Mouse (Mus musculus): ENCODE measurements around the gene Mtmr12. TPM values are rescaled to one million over a fixed set of nuclear protein-coding genes. Genes with fewer than 3 reads are reported as not detected.

The Mtmr12 gene
- polyA plus RNA-seq, 1 experiment from 2014 or later, result 15.5 TPM

- H3K4me2 ChIP-seq (ENCODE audit: low read depth, low read length), result no peak overlapping the region
- H3K9ac ChIP-seq (ENCODE audit: low read depth, low read length), result no peak overlapping the region
- ATAC-seq (ENCODE audit: low read depth) (peak; percentile 67), DNase-seq (ENCODE audit: low spot score) (peak; percentile 81)
- H3K36me3 ChIP-seq (ENCODE audit: control insufficient read depth, insufficient read depth, low read length), result peaks cover 81% of the 10 kb centered on the region
- no peaks in the 10 kb centered on the region for H3K9me3 ChIP-seq (ENCODE audit: control insufficient read depth, low read length)
- H3K27ac ChIP-seq (replicated peaks; ENCODE audit: low read depth, low read length), result no peak overlapping the region
- 56% methylated on average over 1 of the region's 1 CpGs for WGBS
- H3K4me3 ChIP-seq (ENCODE audit: low read depth, low read length), result no peak overlapping the region
- no peaks in the 10 kb centered on the region for H3K27me3 ChIP-seq (replicated peaks; ENCODE audit: control insufficient read depth, insufficient read depth, low read length)
- no peaks in the 10 kb centered on the region for H3K4me1 ChIP-seq (ENCODE audit: control insufficient read depth, insufficient read depth, low read length)
Observed at GRCm38 (mm10) chr15:12268021-12268420, 63.2 kb downstream of the Mtmr12 start.

DNA sequence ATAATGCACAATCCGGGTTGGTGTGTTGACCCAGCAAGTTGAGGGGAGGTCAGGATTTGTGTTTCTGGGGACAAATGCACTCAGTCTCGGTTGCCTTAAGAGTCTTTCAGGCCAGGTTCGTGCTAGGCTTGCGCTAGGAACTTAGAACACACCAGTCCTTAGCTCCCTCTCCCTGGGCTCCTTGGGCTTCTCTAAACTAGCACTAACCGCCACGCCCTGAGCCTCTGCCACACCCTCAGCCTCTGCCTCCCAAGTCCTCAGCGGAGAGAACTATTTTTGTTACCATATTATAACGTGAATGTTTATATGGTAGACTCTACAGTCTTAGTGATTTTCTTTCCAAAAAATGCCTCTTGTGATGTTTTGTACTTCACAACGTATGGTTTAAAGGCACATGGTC is 66.5 kb downstream of the Mtmr12 start:
- no peak overlapping the region for H3K9ac ChIP-seq (ENCODE audit: low read depth, low read length)
- peaks cover 50% of the 10 kb centered on the region for H3K36me3 ChIP-seq (ENCODE audit: control insufficient read depth, insufficient read depth, low read length)
- H3K9me3 ChIP-seq (ENCODE audit: control insufficient read depth, low read length), result no peaks in the 10 kb centered on the region
- DNase-seq (ENCODE audit: low spot score) (no peak), ATAC-seq (ENCODE audit: low read depth) (no peak)
- WGBS, result 81% methylated on average over 9 of the region's 9 CpGs
- no peak overlapping the region for H3K27ac ChIP-seq (replicated peaks; ENCODE audit: low read depth, low read length)
- H3K4me1 ChIP-seq (ENCODE audit: control insufficient read depth, insufficient read depth, low read length), result no peaks in the 10 kb centered on the region
- H3K27me3 ChIP-seq (replicated peaks; ENCODE audit: control insufficient read depth, insufficient read depth, low read length), result no peaks in the 10 kb centered on the region
- no peak overlapping the region for H3K4me2 ChIP-seq (ENCODE audit: low read depth, low read length)
- H3K4me3 ChIP-seq (ENCODE audit: low read depth, low read length), result no peak overlapping the region

DNA sequence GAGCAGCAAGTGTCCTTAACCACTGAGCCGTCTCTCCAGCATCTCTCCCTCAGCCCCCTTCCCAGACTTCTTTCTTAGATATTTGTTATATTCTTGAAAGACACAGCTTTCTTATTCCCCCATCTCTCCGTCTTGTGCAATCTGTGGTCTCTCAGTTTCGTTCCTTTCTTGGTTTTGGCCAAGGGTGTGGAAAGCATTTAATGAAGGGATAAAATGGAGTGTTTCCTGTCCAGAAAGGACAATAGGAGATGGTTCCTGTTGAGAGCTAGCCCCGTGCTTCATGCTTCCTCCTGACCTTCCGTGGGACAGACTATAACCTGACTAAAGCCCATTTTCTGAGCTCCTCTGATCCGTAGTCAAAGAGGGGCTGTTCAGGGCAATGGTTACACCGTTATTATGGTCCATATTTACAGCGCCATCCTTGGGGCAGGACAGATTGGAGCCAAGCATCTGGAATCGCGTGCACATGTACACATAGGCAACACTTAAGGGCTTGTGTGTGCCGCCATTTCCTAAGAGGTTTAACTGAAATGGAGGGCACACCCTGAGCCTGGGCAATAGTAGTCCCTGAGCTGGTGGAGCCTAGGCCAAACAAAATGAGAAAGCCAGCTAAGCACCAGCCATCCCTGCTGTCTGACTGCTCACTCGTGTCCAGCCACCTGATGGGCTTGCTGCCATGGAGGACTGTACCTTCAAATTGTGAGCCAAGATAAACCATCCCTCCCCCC is 68.7 kb downstream of the Mtmr12 start:
- H3K36me3 ChIP-seq (ENCODE audit: control insufficient read depth, insufficient read depth, low read length), result peaks cover 35% of the 10 kb centered on the region
- no peak overlapping the region for H3K27ac ChIP-seq (replicated peaks; ENCODE audit: low read depth, low read length)
- no peak overlapping the region for H3K9ac ChIP-seq (ENCODE audit: low read depth, low read length)
- no peaks in the 10 kb centered on the region for H3K4me1 ChIP-seq (ENCODE audit: control insufficient read depth, insufficient read depth, low read length)
- H3K9me3 ChIP-seq (ENCODE audit: control insufficient read depth, low read length), result no peaks in the 10 kb centered on the region
- ATAC-seq (ENCODE audit: low read depth) (no peak), DNase-seq (ENCODE audit: low spot score) (no peak)
- no peaks in the 10 kb centered on the region for H3K27me3 ChIP-seq (replicated peaks; ENCODE audit: control insufficient read depth, insufficient read depth, low read length)
- 82% methylated on average over 12 of the region's 12 CpGs for WGBS
- H3K4me2 ChIP-seq (ENCODE audit: low read depth, low read length), result no peak overlapping the region
- H3K4me3 ChIP-seq (ENCODE audit: low read depth, low read length), result no peak overlapping the region

GRCm38 (mm10) chr15:12274053-12274769 is 69.4 kb downstream of the Mtmr12 start:
- no peak overlapping the region for H3K9ac ChIP-seq (ENCODE audit: low read depth, low read length)
- no peaks in the 10 kb centered on the region for H3K4me1 ChIP-seq (ENCODE audit: control insufficient read depth, insufficient read depth, low read length)
- ATAC-seq (ENCODE audit: low read depth) (no peak), DNase-seq (ENCODE audit: low spot score) (peak; percentile 16)
- no peak overlapping the region for H3K4me2 ChIP-seq (ENCODE audit: low read depth, low read length)
- H3K36me3 ChIP-seq (ENCODE audit: control insufficient read depth, insufficient read depth, low read length), result peaks cover 28% of the 10 kb centered on the region
- H3K27ac ChIP-seq (replicated peaks; ENCODE audit: low read depth, low read length), result no peak overlapping the region
- WGBS, result 61% methylated on average over 4 of the region's 4 CpGs
- no peak overlapping the region for H3K4me3 ChIP-seq (ENCODE audit: low read depth, low read length)
- H3K9me3 ChIP-seq (ENCODE audit: control insufficient read depth, low read length), result no peaks in the 10 kb centered on the region
- no peaks in the 10 kb centered on the region for H3K27me3 ChIP-seq (replicated peaks; ENCODE audit: control insufficient read depth, insufficient read depth, low read length)

- Histone ChIP-seq H3K9me3 (ENCODE audit: control insufficient read depth, low read length) (no peaks in the 10 kb centered on the region), H3K4me1 (ENCODE audit: control insufficient read depth, insufficient read depth, low read length) (no peaks in the 10 kb centered on the region)
- 82% methylated on average over 4 of the region's 4 CpGs for WGBS
Observed at GRCm38 (mm10) chr15:12275091-12275623, 70.3 kb downstream of the Mtmr12 start.

GRCm38 (mm10) chr15:12279816-12280215 is 75.0 kb downstream of the Mtmr12 start:
- Histone ChIP-seq H3K4me3 (ENCODE audit: low read depth, low read length) (no peak overlapping the region), H3K36me3 (ENCODE audit: control insufficient read depth, insufficient read depth, low read length) (no peaks in the 10 kb centered on the region), H3K4me2 (ENCODE audit: low read depth, low read length) (no peak overlapping the region), H3K9ac (ENCODE audit: low read depth, low read length) (no peak overlapping the region), H3K9me3 (ENCODE audit: control insufficient read depth, low read length) (0 out of 2 replicates have a peak, but pooled peaks cover 4% of the 10 kb centered on the region), H3K4me1 (ENCODE audit: control insufficient read depth, insufficient read depth, low read length) (no peaks in the 10 kb centered on the region; the same call in 1 of the 2 replicates), H3K27ac (replicated peaks; ENCODE audit: low read depth, low read length) (no peak overlapping the region), H3K27me3 (replicated peaks; ENCODE audit: control insufficient read depth, insufficient read depth, low read length) (no peaks in the 10 kb centered on the region)
- no peak for ATAC-seq (ENCODE audit: low read depth)
- DNase-seq (ENCODE audit: low spot score), result no peak
- WGBS, result 94% methylated on average over 1 of the region's 1 CpGs

More at GRCm38 (mm10) chr15:12275091-12275623, 70.3 kb downstream of the Mtmr12 start:
- H3K27ac ChIP-seq (replicated peaks; ENCODE audit: low read depth, low read length), result no peak overlapping the region
- no peak overlapping the region for H3K9ac ChIP-seq (ENCODE audit: low read depth, low read length)
- H3K27me3 ChIP-seq (replicated peaks; ENCODE audit: control insufficient read depth, insufficient read depth, low read length), result no peaks in the 10 kb centered on the region
- H3K36me3 ChIP-seq (ENCODE audit: control insufficient read depth, insufficient read depth, low read length), result peaks cover 19% of the 10 kb centered on the region; the same call in 1 of the 2 replicates
- no peak overlapping the region for H3K4me3 ChIP-seq (ENCODE audit: low read depth, low read length)
- no peak overlapping the region for H3K4me2 ChIP-seq (ENCODE audit: low read depth, low read length)
- ATAC-seq (ENCODE audit: low read depth), result no peak
- no peak for DNase-seq (ENCODE audit: low spot score)

GRCm38 (mm10) chr15:12284794-12285534 is 80.1 kb downstream of the Mtmr12 start:
- WGBS, result 57% methylated on average over 6 of the region's 6 CpGs
- Histone ChIP-seq H3K27ac (replicated peaks; ENCODE audit: low read depth, low read length) (peak overlapping the region; percentile 19; the same call in 1 of the 2 replicates), H3K36me3 (ENCODE audit: control insufficient read depth, insufficient read depth, low read length) (no peaks in the 10 kb centered on the region), H3K9ac (ENCODE audit: low read depth, low read length) (no peak overlapping the region), H3K4me1 (ENCODE audit: control insufficient read depth, insufficient read depth, low read length) (no peaks in the 10 kb centered on the region; the same call in 1 of the 2 replicates), H3K9me3 (ENCODE audit: control insufficient read depth, low read length) (0 out of 2 replicates have a peak, but pooled peaks cover 4% of the 10 kb centered on the region), H3K4me2 (ENCODE audit: low read depth, low read length) (no peak overlapping the region), H3K4me3 (ENCODE audit: low read depth, low read length) (no peak overlapping the region), H3K27me3 (replicated peaks; ENCODE audit: control insufficient read depth, insufficient read depth, low read length) (no peaks in the 10 kb centered on the region)
- peak; percentile 84 for ATAC-seq (ENCODE audit: low read depth)
- peak; percentile 78 for DNase-seq (ENCODE audit: low spot score)

GRCm38 (mm10) chr15:12285535-12285809 is 80.6 kb downstream of the Mtmr12 start:
- peak; percentile 49 for DNase-seq (ENCODE audit: low spot score)
- ATAC-seq (ENCODE audit: low read depth), result no peak
- H3K4me1 ChIP-seq (ENCODE audit: control insufficient read depth, insufficient read depth, low read length), result no peaks in the 10 kb centered on the region; the same call in 1 of the 2 replicates
- no peaks in the 10 kb centered on the region for H3K36me3 ChIP-seq (ENCODE audit: control insufficient read depth, insufficient read depth, low read length)
- no peak overlapping the region for H3K4me2 ChIP-seq (ENCODE audit: low read depth, low read length)
- H3K4me3 ChIP-seq (ENCODE audit: low read depth, low read length), result no peak overlapping the region
- H3K9ac ChIP-seq (ENCODE audit: low read depth, low read length), result no peak overlapping the region
- no peaks in the 10 kb centered on the region for H3K27me3 ChIP-seq (replicated peaks; ENCODE audit: control insufficient read depth, insufficient read depth, low read length)
- 0 out of 2 replicates have a peak, but pooled peaks cover 4% of the 10 kb centered on the region for H3K9me3 ChIP-seq (ENCODE audit: control insufficient read depth, low read length)
- WGBS, result 62% methylated on average over 5 of the region's 5 CpGs
- H3K27ac ChIP-seq (replicated peaks; ENCODE audit: low read depth, low read length), result 0 out of 2 replicates have a peak overlapping the region, but pooled peaks have one; percentile 19

Measured in embryonic facial prominence, embryonic 14.5 days (tissue).